Mouse (Mus musculus) midbrain, embryonic 11.5 days (tissue): ENCODE results near the gene Tanc1. TPM values are rescaled to one million over a fixed set of nuclear protein-coding genes. Genes with fewer than 3 reads are reported as not detected.
A peak's percentile ranks its signal among the peaks of the same experiment; 100 is the strongest.

Experiments
- ATAC-seq: fragments of 200-750 bp; cut with Nextera tagmentation; 2 replicates; pipeline ENCODE4 v1.8.0; 2017; ENCODE audit warnings: moderate TSS enrichment, moderate library complexity; ENCODE audit not compliant: low FRiP score
- DNase-seq: peaks from one replicate; pipeline ENCODE4 v3.0.0; 2015; ENCODE audit warnings: low spot score; ENCODE audit errors: missing footprints
- H3K27ac ChIP-seq: fragments of 300-500 bp; sonication (generic); 2 replicates; pipeline ENCODE4 v1.5.1; 2014; ENCODE audit warnings: low read depth, low read length
- H3K27me3 ChIP-seq: fragments of 300-500 bp; sonication (generic); 2 replicates; pipeline ENCODE4 v1.6.1; 2014; ENCODE audit warnings: mild to moderate bottlenecking, low read length, moderate library complexity, mixed read lengths; ENCODE audit not compliant: control insufficient read depth, insufficient read depth
- H3K36me3 ChIP-seq: fragments of 300-500 bp; sonication (generic); 2 replicates; pipeline ENCODE4 v1.6.1; 2014; ENCODE audit warnings: mild to moderate bottlenecking, low read length, moderate library complexity, mixed read lengths; ENCODE audit not compliant: control insufficient read depth, insufficient read depth
- H3K4me1 ChIP-seq: fragments of 300-500 bp; sonication (generic); 2 replicates; pipeline ENCODE4 v1.6.1; 2014; ENCODE audit warnings: low read length; ENCODE audit not compliant: control insufficient read depth, insufficient read depth
- H3K4me2 ChIP-seq: fragments of 300-500 bp; sonication (generic); 2 replicates; pipeline ENCODE4 v1.6.1; 2014; ENCODE audit warnings: mild to moderate bottlenecking, moderate library complexity
- H3K4me3 ChIP-seq: fragments of 300-500 bp; sonication (generic); 2 replicates; pipeline ENCODE4 v1.5.1; 2014; ENCODE audit warnings: low read depth, low read length
- H3K9ac ChIP-seq: fragments of 300-500 bp; sonication (generic); 2 replicates; pipeline ENCODE4 v1.6.1; 2014; ENCODE audit warnings: low read length
- H3K9me3 ChIP-seq: fragments of 300-500 bp; sonication (generic); 2 replicates; pipeline ENCODE4 v1.6.1; 2016; ENCODE audit warnings: low read length; ENCODE audit not compliant: control insufficient read depth
- WGBS: fragments of 180-500 bp; shearing (Covaris S2); extraction: QIAGEN DNeasy Blood & Tissue Kit; methylation state at CpG from one replicate; pipeline ENCODE4 v1.1.7; 2014; 5-methylcytosine and 5-hydroxymethylcytosine counted together
- polyA plus RNA-seq: library from polyadenylated mRNA; unstranded; fragments of >200 nt; fragmentation: Nextera tagmentation; extraction: Ambion mirVana; gene quantifications from 2 replicates; pipeline ENCODE4 v1.2.1, GENCODE M21; 2014

Gene Tanc1
- polyA plus RNA-seq, 1 experiment from 2014 or later: 6.7 TPM

- no peak overlapping the region for H3K4me3 ChIP-seq
- 41% methylated on average over 12 of the region's 12 CpGs for WGBS
- no peak overlapping the region for H3K27ac ChIP-seq
- H3K36me3 ChIP-seq: no peaks in the 10 kb centered on the region
- no peaks in the 10 kb centered on the region for H3K27me3 ChIP-seq
- H3K9me3 ChIP-seq: no peaks in the 10 kb centered on the region
- DNase-seq (no peak), ATAC-seq (peak; percentile 75)
- no peak overlapping the region for H3K4me2 ChIP-seq
- H3K9ac ChIP-seq: no peak overlapping the region
- peaks cover 9% of the 10 kb centered on the region for H3K4me1 ChIP-seq
Measured at GRCm38 (mm10) chr2:59772261-59772683, 160.4 kb downstream of the Tanc1 start.

GRCm38 (mm10) chr2:59774374-59774773 is 162.5 kb downstream of the Tanc1 start:
- no peak overlapping the region for H3K27ac ChIP-seq
- 89% methylated on average over 6 of the region's 6 CpGs for WGBS
- no peak for ATAC-seq

GRCm38 (mm10) chr2:59775148-59775547 is 163.3 kb downstream of the Tanc1 start:
- no peak overlapping the region for H3K27ac ChIP-seq
- H3K27me3 ChIP-seq: no peaks in the 10 kb centered on the region
- ATAC-seq (no peak), DNase-seq (no peak)
- H3K4me2 ChIP-seq: no peak overlapping the region
- no peak overlapping the region for H3K4me3 ChIP-seq
- no peaks in the 10 kb centered on the region for H3K36me3 ChIP-seq
- no peak overlapping the region for H3K9ac ChIP-seq
- 81% methylated on average over 5 of the region's 5 CpGs for WGBS
- no peaks in the 10 kb centered on the region for H3K9me3 ChIP-seq
- H3K4me1 ChIP-seq: peaks cover 9% of the 10 kb centered on the region

More at GRCm38 (mm10) chr2:59774374-59774773, 162.5 kb downstream of the Tanc1 start:
- H3K27me3 ChIP-seq: no peaks in the 10 kb centered on the region
- peaks cover 9% of the 10 kb centered on the region for H3K4me1 ChIP-seq
- no peak overlapping the region for H3K9ac ChIP-seq
- no peaks in the 10 kb centered on the region for H3K9me3 ChIP-seq
- DNase-seq: no peak
- H3K4me3 ChIP-seq: no peak overlapping the region
- H3K36me3 ChIP-seq: no peaks in the 10 kb centered on the region
- H3K4me2 ChIP-seq: no peak overlapping the region

GRCm38 (mm10) chr2:59775820-59776219 is 164.0 kb downstream of the Tanc1 start:
- no peak overlapping the region for H3K9ac ChIP-seq
- H3K4me1 ChIP-seq: peaks cover 9% of the 10 kb centered on the region
- H3K4me3 ChIP-seq: no peak overlapping the region
- DNase-seq (no peak), ATAC-seq (no peak)
- H3K27ac ChIP-seq: no peak overlapping the region
- no peaks in the 10 kb centered on the region for H3K36me3 ChIP-seq
- no peaks in the 10 kb centered on the region for H3K9me3 ChIP-seq
- WGBS: 83% methylated on average over 6 of the region's 6 CpGs
- H3K4me2 ChIP-seq: no peak overlapping the region
- no peaks in the 10 kb centered on the region for H3K27me3 ChIP-seq

- no peak overlapping the region for H3K9ac ChIP-seq
- H3K4me2 ChIP-seq: no peak overlapping the region
- no peak overlapping the region for H3K4me3 ChIP-seq
- WGBS: 91% methylated on average over 10 of the region's 10 CpGs
- DNase-seq (no peak), ATAC-seq (no peak)
- no peak overlapping the region for H3K27ac ChIP-seq
- no peaks in the 10 kb centered on the region for H3K9me3 ChIP-seq
- no peaks in the 10 kb centered on the region for H3K27me3 ChIP-seq
- H3K36me3 ChIP-seq: no peaks in the 10 kb centered on the region
- H3K4me1 ChIP-seq: no peaks in the 10 kb centered on the region
Measured at GRCm38 (mm10) chr2:59779355-59779754, 167.5 kb downstream of the Tanc1 start.

- no peaks in the 10 kb centered on the region for H3K4me1 ChIP-seq
- 87% methylated on average over 5 of the region's 5 CpGs for WGBS
- H3K4me2 ChIP-seq: no peak overlapping the region
- H3K27me3 ChIP-seq: no peaks in the 10 kb centered on the region
- DNase-seq (no peak), ATAC-seq (no peak)
- H3K27ac ChIP-seq: no peak overlapping the region
- no peaks in the 10 kb centered on the region for H3K36me3 ChIP-seq
- no peak overlapping the region for H3K9ac ChIP-seq
- H3K4me3 ChIP-seq: no peak overlapping the region
- no peaks in the 10 kb centered on the region for H3K9me3 ChIP-seq
Measured at GRCm38 (mm10) chr2:59780240-59780639, 168.4 kb downstream of the Tanc1 start.

- no peaks in the 10 kb centered on the region for H3K9me3 ChIP-seq
- 76% methylated on average over 12 of the region's 12 CpGs for WGBS
- H3K27me3 ChIP-seq: no peaks in the 10 kb centered on the region
- H3K36me3 ChIP-seq: no peaks in the 10 kb centered on the region
- ATAC-seq (no peak), DNase-seq (no peak)
- H3K4me1 ChIP-seq: no peaks in the 10 kb centered on the region
- no peak overlapping the region for H3K4me3 ChIP-seq
- H3K27ac ChIP-seq: no peak overlapping the region
- no peak overlapping the region for H3K4me2 ChIP-seq
- H3K9ac ChIP-seq: no peak overlapping the region
Measured at GRCm38 (mm10) chr2:59783055-59783831, 171.4 kb downstream of the Tanc1 start.

GRCm38 (mm10) chr2:59783832-59784627 is 172.2 kb downstream of the Tanc1 start:
- Histone ChIP-seq H3K27me3 (no peaks in the 10 kb centered on the region), H3K4me1 (no peaks in the 10 kb centered on the region), H3K36me3 (no peaks in the 10 kb centered on the region), H3K4me2 (no peak overlapping the region), H3K4me3 (no peak overlapping the region), H3K27ac (no peak overlapping the region), H3K9me3 (no peaks in the 10 kb centered on the region), H3K9ac (no peak overlapping the region)
- DNase-seq: no peak
- no peak for ATAC-seq
- WGBS: 89% methylated on average over 12 of the region's 12 CpGs

- H3K4me1 ChIP-seq: no peaks in the 10 kb centered on the region
- H3K4me3 ChIP-seq: no peak overlapping the region
- 90% methylated on average over 6 of the region's 6 CpGs for WGBS
- H3K4me2 ChIP-seq: no peak overlapping the region
- H3K27me3 ChIP-seq: no peaks in the 10 kb centered on the region
- ATAC-seq (no peak), DNase-seq (no peak)
- no peaks in the 10 kb centered on the region for H3K9me3 ChIP-seq
- no peak overlapping the region for H3K9ac ChIP-seq
- no peak overlapping the region for H3K27ac ChIP-seq
- H3K36me3 ChIP-seq: no peaks in the 10 kb centered on the region
Measured at GRCm38 (mm10) chr2:59784628-59784883, 172.7 kb downstream of the Tanc1 start.
